Mouse (Mus musculus) kidney, postnatal 0 days (tissue): ENCODE measurements around the gene Nlk. TPM values are rescaled to one million over a fixed set of nuclear protein-coding genes. Genes with fewer than 3 reads are reported as not detected.
A peak's percentile ranks its signal among the peaks of the same experiment; 100 is the strongest.

Experiments used
- ATAC-seq: fragments of 200-750 bp; cut with Nextera tagmentation; replicated peaks from 2 replicates; pipeline ENCODE4 v1.8.0; 2017; ENCODE audit warnings: low read depth, moderate number of reproducible peaks, moderate TSS enrichment, moderate library complexity; ENCODE audit not compliant: low FRiP score
- DNase-seq: peaks from one replicate; pipeline ENCODE4 v3.0.0-alpha.2; 2016; ENCODE audit warnings: low spot score
- H3K27ac ChIP-seq: fragments of 300-500 bp; sonication (generic); 2 replicates; pipeline ENCODE4 v1.5.1; 2014; ENCODE audit warnings: mild to moderate bottlenecking
- H3K27me3 ChIP-seq: fragments of 300-500 bp; sonication (generic); 2 replicates; pipeline ENCODE4 v1.6.1; 2014; ENCODE audit warnings: low read length, mixed read lengths; ENCODE audit not compliant: insufficient read depth
- H3K36me3 ChIP-seq: fragments of 300-500 bp; sonication (generic); 2 replicates; pipeline ENCODE4 v1.6.1; 2014; ENCODE audit warnings: low read length, mixed read lengths; ENCODE audit not compliant: insufficient read depth
- H3K4me1 ChIP-seq: fragments of 300-500 bp; sonication (generic); replicated peaks from 2 replicates; pipeline ENCODE4 v1.6.1; 2014; ENCODE audit warnings: antibody characterized with exemption, low read length, mixed read lengths; ENCODE audit not compliant: insufficient read depth
- H3K4me2 ChIP-seq: fragments of 300-500 bp; sonication (generic); 2 replicates; pipeline ENCODE4 v1.6.1; 2014; ENCODE audit warnings: mild to moderate bottlenecking, low read length, moderate library complexity, mixed read lengths
- H3K4me3 ChIP-seq: fragments of 300-500 bp; sonication (generic); replicated peaks from 2 replicates; pipeline ENCODE4 v1.5.1; 2014; ENCODE audit warnings: low read depth, low read length
- H3K9ac ChIP-seq: fragments of 300-500 bp; sonication (generic); 2 replicates; pipeline ENCODE4 v1.6.1; 2014; ENCODE audit warnings: low read depth, low read length
- H3K9me3 ChIP-seq: fragments of 300-500 bp; sonication (generic); replicated peaks from 2 replicates; pipeline ENCODE4 v1.6.1; 2016; ENCODE audit warnings: low read length, inconsistent platforms, mixed read lengths
- CTCF ChIP-seq: IDR thresholded peaks from 2 replicates; pipeline ENCODE4 v1.5.1; 2016; ENCODE audit warnings: antibody characterized with exemption, low read depth, mild to moderate bottlenecking, moderate library complexity
- WGBS: fragments of 180-500 bp; shearing (Covaris S2); extraction: QIAGEN DNeasy Blood & Tissue Kit; methylation state at CpG from one replicate; pipeline ENCODE4 v1.1.7; 2014; 5-methylcytosine and 5-hydroxymethylcytosine counted together
- polyA plus RNA-seq: library from polyadenylated mRNA; unstranded; fragments of >200 nt; fragmentation: Nextera tagmentation; extraction: Ambion mirVana; gene quantifications from 2 replicates; pipeline ENCODE4 v1.2.1, GENCODE M21; 2015

The Nlk gene
- polyA plus RNA-seq, 1 experiment from 2014 or later: 20.8 TPM

DNA sequence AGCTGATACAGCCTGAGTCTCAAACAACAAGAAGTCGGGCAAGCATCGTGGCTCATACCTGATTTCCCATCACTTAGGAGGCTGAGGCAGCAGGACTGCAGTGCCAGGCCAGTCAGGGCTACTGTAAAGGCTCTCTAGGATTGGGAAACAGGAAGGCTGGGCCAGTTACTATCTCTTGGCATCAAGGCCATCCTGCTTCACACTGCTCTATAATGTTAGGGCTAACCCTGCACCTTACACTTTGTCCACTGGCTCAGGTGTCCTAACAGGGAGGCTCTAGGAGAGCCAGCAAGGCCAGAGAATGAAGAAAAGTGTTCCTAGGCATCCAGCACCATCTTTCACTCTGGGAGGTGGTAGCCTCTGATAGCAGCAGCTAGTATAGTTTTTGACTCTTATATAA, 64.4 kb downstream of the Nlk start:
- H3K4me3 ChIP-seq: no peak overlapping the region
- ATAC-seq: no peak
- 91% methylated on average over 2 of the region's 2 CpGs for WGBS

DNA sequence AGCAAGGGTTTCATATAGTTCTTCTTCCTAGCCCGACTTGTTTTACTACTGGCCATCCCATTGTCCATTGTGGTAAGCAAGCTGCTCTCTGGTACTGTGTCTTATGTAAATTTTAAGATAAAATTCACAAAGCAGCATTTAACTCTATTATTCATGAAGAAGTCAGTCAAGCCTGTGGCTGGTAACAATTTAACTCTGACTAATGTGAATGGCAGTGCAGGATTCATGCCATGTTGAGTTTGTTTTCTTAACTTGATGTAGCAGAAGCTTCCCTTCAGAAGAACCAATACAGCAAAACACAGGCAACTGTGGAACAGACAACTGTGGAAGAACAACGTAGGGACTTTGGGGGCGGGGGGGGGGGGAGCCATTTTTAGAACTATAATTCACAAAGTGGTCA, 68.3 kb downstream of the Nlk start:
- no peaks in the 10 kb centered on the region for H3K36me3 ChIP-seq
- no peak for ATAC-seq
- H3K9me3 ChIP-seq: no peaks in the 10 kb centered on the region
- no peak for TF ChIP-seq CTCF
- H3K27ac ChIP-seq: no peak overlapping the region
- DNase-seq: no peak
- 56% methylated on average over 3 of the region's 3 CpGs for WGBS
- H3K27me3 ChIP-seq: no peaks in the 10 kb centered on the region
- no peak overlapping the region for H3K4me3 ChIP-seq
- peaks cover 7% of the 10 kb centered on the region; the same call in 1 of the 2 replicates for H3K4me1 ChIP-seq
- H3K4me2 ChIP-seq: no peak overlapping the region
- no peak overlapping the region for H3K9ac ChIP-seq

More for the DNA sequence above, 64.4 kb downstream of the Nlk start:
- Histone ChIP-seq H3K9ac (no peak overlapping the region), H3K27ac (no peak overlapping the region), H3K27me3 (no peaks in the 10 kb centered on the region), H3K9me3 (no peaks in the 10 kb centered on the region), H3K36me3 (no peaks in the 10 kb centered on the region), H3K4me1 (peaks cover 7% of the 10 kb centered on the region; the same call in 1 of the 2 replicates), H3K4me2 (no peak overlapping the region)
- DNase-seq: no peak
- TF ChIP-seq CTCF: no peak

DNA sequence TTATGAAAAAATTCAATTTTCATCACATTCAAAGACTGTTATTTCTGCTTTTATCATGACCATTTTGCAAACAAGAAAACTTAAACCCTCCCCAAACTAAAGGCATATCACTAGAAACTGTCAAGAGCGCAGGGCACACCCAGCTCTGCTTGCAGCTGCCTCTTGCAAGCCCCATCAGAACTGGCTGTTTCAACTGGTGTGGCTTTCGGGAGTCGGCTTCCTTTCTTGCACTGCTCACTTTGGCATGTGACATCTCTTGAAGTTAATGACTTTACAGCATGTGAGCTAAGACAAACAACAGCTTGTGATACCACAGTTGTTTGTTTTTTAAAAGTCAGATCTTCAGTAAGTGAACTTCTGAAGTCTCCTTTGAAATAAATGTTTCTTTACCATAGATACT, 72.8 kb downstream of the Nlk start:
- no peak overlapping the region for H3K4me2 ChIP-seq
- H3K9ac ChIP-seq: no peak overlapping the region
- H3K4me3 ChIP-seq: no peak overlapping the region
- WGBS: 32% methylated on average over 3 of the region's 3 CpGs
- ATAC-seq (no peak), DNase-seq (peak; percentile 64)
- H3K9me3 ChIP-seq: no peaks in the 10 kb centered on the region
- no peak overlapping the region for H3K27ac ChIP-seq
- peaks cover 1% of the 10 kb centered on the region; the same call in 1 of the 2 replicates for H3K4me1 ChIP-seq
- H3K36me3 ChIP-seq: no peaks in the 10 kb centered on the region
- H3K27me3 ChIP-seq: no peaks in the 10 kb centered on the region
- TF ChIP-seq CTCF: no peak

DNA sequence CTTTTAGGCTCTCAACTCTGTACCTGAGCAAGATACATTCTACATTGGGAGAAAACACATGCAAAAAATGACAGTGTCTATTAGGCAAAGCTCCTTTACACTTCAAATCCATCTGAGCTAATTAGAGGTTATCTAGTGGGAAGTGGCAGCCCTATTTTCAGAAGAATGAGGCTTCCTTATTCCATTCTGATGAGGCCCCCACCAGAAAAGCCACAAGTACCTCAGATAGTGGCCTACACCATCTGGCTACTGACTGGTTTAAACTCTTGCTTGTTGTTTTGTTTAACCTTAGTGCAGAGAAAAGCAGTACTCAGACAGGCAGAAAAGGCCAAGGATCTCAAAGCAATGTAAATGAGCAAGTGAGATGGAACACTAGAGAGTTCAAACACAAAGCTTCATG, 75.2 kb downstream of the Nlk start:
- no peak for DNase-seq
- no peak overlapping the region for H3K4me3 ChIP-seq
- no peak for TF ChIP-seq CTCF
- no peaks in the 10 kb centered on the region for H3K4me1 ChIP-seq
- no peaks in the 10 kb centered on the region for H3K27me3 ChIP-seq
- no peaks in the 10 kb centered on the region for H3K9me3 ChIP-seq
- ATAC-seq: no peak
- no peak overlapping the region for H3K27ac ChIP-seq
- H3K9ac ChIP-seq: no peak overlapping the region
- H3K36me3 ChIP-seq: 0 out of 2 replicates have a peak, but pooled peaks cover 4% of the 10 kb centered on the region
- H3K4me2 ChIP-seq: no peak overlapping the region

DNA sequence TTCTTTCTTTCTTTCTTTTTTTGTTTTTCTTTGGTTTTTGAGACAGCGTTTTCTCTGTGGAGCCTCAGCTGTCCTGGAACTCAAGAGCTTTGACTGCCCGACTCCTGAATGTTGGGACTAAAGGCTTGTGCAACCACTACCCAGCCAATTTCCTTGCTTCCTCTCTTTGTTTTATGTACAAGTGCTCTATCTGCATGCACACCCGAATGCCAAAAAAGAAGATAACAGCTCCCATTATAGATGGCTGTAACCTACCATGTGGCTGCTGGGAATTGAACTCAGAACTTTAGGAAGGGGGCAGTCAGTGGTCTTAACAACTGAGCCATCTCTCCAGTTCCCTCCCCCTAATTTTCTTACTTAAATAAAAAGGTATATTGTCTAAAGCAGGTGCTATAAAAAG, 77.0 kb downstream of the Nlk start:
- Histone ChIP-seq H3K9ac (no peak overlapping the region), H3K36me3 (0 out of 2 replicates have a peak, but pooled peaks cover 4% of the 10 kb centered on the region), H3K4me2 (no peak overlapping the region), H3K9me3 (no peaks in the 10 kb centered on the region), H3K27me3 (no peaks in the 10 kb centered on the region), H3K27ac (no peak overlapping the region), H3K4me3 (no peak overlapping the region), H3K4me1 (no peaks in the 10 kb centered on the region)
- 81% methylated on average over 3 of the region's 3 CpGs for WGBS
- DNase-seq: no peak
- ATAC-seq: no peak
- TF ChIP-seq CTCF: no peak

DNA sequence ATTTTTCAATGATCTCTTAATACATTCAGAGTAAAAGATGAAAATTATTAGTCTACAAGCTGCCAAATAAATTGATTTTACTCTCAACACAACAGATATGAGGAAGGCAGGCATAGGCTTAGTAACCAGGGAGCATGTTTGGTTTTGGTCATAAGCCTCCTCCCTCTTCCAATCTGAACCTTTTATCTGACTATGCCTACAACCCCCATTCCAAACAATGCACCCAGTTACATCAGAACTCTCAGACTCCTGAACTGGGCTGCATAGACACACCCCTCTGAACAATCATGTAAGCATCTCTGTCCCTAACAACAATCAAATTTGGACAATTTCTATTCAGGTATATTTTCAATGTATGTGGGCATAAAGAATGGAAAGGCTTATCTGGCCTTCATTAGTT, 85.9 kb downstream of the Nlk start:
- Histone ChIP-seq H3K27ac (no peak overlapping the region), H3K9me3 (no peaks in the 10 kb centered on the region), H3K4me3 (no peak overlapping the region), H3K9ac (no peak overlapping the region), H3K27me3 (no peaks in the 10 kb centered on the region), H3K36me3 (no peaks in the 10 kb centered on the region), H3K4me1 (no peaks in the 10 kb centered on the region), H3K4me2 (no peak overlapping the region)
- ATAC-seq (no peak), DNase-seq (no peak)
- TF ChIP-seq CTCF: no peak

DNA sequence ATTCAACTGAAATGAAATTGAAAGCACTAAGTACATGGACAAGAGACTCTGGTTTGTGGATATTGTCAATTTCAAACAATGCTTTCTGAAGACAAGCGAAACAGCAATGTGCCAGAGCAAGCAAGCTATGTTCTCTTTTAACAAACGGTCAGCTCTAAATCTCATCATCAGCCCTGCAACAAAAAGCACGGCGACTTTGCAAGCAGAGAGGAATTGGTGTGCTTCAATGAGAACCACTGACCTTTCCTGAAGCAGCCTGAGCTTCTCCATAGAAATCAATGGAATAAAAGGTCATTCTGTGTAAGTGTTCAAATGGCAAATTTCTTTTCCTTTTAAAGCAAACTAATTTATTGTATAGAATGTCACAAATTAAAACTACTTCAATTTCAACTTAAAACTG, 87.5 kb downstream of the Nlk start:
- Histone ChIP-seq H3K4me2 (no peak overlapping the region), H3K4me1 (no peaks in the 10 kb centered on the region), H3K27ac (no peak overlapping the region), H3K27me3 (no peaks in the 10 kb centered on the region), H3K9me3 (no peaks in the 10 kb centered on the region), H3K36me3 (no peaks in the 10 kb centered on the region), H3K4me3 (no peak overlapping the region), H3K9ac (no peak overlapping the region)
- TF ChIP-seq CTCF: no peak
- no peak for ATAC-seq
- no peak for DNase-seq
- 86% methylated on average over 4 of the region's 4 CpGs for WGBS
